Comparison of ENCODE assay signal across 16 mouse cellular contexts in the genomic region with DNA sequence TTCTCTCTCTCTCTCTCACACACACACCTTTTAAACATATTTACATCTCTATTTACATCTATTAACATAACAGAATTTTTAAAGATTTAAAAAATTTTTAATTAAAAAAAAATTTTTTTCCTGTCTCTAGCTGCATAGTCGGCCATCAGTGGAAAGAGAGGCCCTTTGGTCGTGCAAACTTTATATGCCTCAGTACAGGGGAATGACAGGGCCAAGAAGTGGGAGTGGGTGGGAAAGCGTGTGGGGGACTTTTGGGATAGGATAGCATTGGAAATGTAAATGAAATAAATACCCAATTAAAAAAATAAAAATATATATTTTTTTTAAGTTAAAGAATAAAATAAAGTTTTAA. TPM values are rescaled to one million over a fixed set of nuclear protein-coding genes. Genes with fewer than 3 reads are reported as not detected.
DNase-seq lines count a peak whose midpoint lies in the region; ATAC-seq and TF ChIP-seq lines count a peak whose summit lies in the region.
"Not testable (repeated sequence)": the region's sequence is repeated elsewhere in the genome, so short reads cannot be mapped to it uniquely, and the experiment has no call there.
"Had no signal": no experiment of that assay in that cellular context is flagged by ENCODE, and none has a peak within 500 bp of the region (broad histone marks: within the 10 kb centered on the region; RNA-seq: fewer than 3 reads in every experiment).

No protein-coding gene starts in this region.

- WGBS in embryonic facial prominence, embryonic 14.5 days = 32% methylated on average over 3 of the region's 3 CpGs
- 29% methylated on average over 3 of the region's 3 CpGs for WGBS in forebrain, postnatal 0 days
- WGBS in hindbrain, embryonic 11.5 days = 44% methylated on average over 3 of the region's 3 CpGs
- 30% methylated on average over 3 of the region's 3 CpGs for WGBS in lung, embryonic 15.5 days
- 46% methylated on average over 3 of the region's 3 CpGs for WGBS in midbrain, embryonic 16.5 days
- 33% methylated on average over 3 of the region's 3 CpGs for WGBS in stomach, embryonic 16.5 days

- not testable (repeated sequence) for H3K4me3 ChIP-seq in embryonic facial prominence, embryonic 14.5 days (ENCODE audit: low read depth, low read length); hindbrain, embryonic 11.5 days (ENCODE audit: low read depth, low read length); layer of hippocampus, adult 2 months; lung, embryonic 15.5 days; midbrain, embryonic 16.5 days (ENCODE audit: low read depth, low read length); stomach, embryonic 16.5 days (replicated peaks; ENCODE audit: low read length)
- H3K4me3 ChIP-seq in forebrain, postnatal 0 days (ENCODE audit: low read depth, low read length) = peak overlapping the region; percentile 20

- not testable (repeated sequence) for H3K9ac ChIP-seq in embryonic facial prominence, embryonic 14.5 days (ENCODE audit: low read depth, low read length); forebrain, postnatal 0 days; hindbrain, embryonic 11.5 days (ENCODE audit: low read depth, low read length); lung, embryonic 15.5 days; midbrain, embryonic 16.5 days (ENCODE audit: low read depth, low read length); stomach, embryonic 16.5 days (ENCODE audit: low read length)

- H3K4me2 ChIP-seq in embryonic facial prominence, embryonic 14.5 days (ENCODE audit: low read depth, low read length); hindbrain, embryonic 11.5 days (replicated peaks; ENCODE audit: low read depth, low read length); stomach, embryonic 16.5 days (ENCODE audit: low read depth, low read length): not testable (repeated sequence)
- peak overlapping the region; percentile 50 for H3K4me2 ChIP-seq in forebrain, postnatal 0 days (ENCODE audit: low read depth)
- peak overlapping the region; percentile 31 for H3K4me2 ChIP-seq in lung, embryonic 15.5 days
- peak overlapping the region; percentile 31; the same call in 1 of the 2 replicates for H3K4me2 ChIP-seq in midbrain, embryonic 16.5 days (ENCODE audit: low read length)

- peak; percentile 17; the same call in 1 of the 2 replicates for ATAC-seq in embryonic facial prominence, embryonic 14.5 days (ENCODE audit: low read depth)
- not testable (repeated sequence) for ATAC-seq in forebrain, postnatal 0 days; lung, embryonic 15.5 days (ENCODE audit: borderline replicate concordance, extremely low read depth, low FRiP score, low TSS enrichment); stomach, embryonic 16.5 days (ENCODE audit: insufficient read depth, low FRiP score)
- peak; percentile 62 for ATAC-seq in hindbrain, embryonic 11.5 days (ENCODE audit: low FRiP score)
- ATAC-seq in midbrain, embryonic 16.5 days = peak; percentile 43

- H3K4me1 ChIP-seq in embryonic facial prominence, embryonic 14.5 days (ENCODE audit: control insufficient read depth, insufficient read depth, low read length); forebrain, postnatal 0 days (ENCODE audit: insufficient read depth); hindbrain, embryonic 11.5 days (replicated peaks; ENCODE audit: control insufficient read depth, insufficient read depth, low read length); lung, embryonic 15.5 days; midbrain, embryonic 16.5 days (ENCODE audit: control insufficient read depth, insufficient read depth, low read length): not testable (repeated sequence)
- H3K4me1 ChIP-seq in stomach, embryonic 16.5 days (ENCODE audit: control insufficient read depth, insufficient read depth, low read length) = peaks cover 11% of the 10 kb centered on the region

- not testable (repeated sequence) for H3K9me3 ChIP-seq in embryonic facial prominence, embryonic 14.5 days (ENCODE audit: control insufficient read depth, low read length); forebrain, postnatal 0 days (ENCODE audit: low read length); hindbrain, embryonic 11.5 days (ENCODE audit: control insufficient read depth, low read length); lung, embryonic 15.5 days; midbrain, embryonic 16.5 days (replicated peaks; ENCODE audit: control insufficient read depth, low read length, poor library complexity, severe bottlenecking); stomach, embryonic 16.5 days (replicated peaks; ENCODE audit: control insufficient read depth, low read length)

- H3K27me3 ChIP-seq in embryonic facial prominence, embryonic 14.5 days (replicated peaks; ENCODE audit: control insufficient read depth, insufficient read depth, low read length); forebrain, postnatal 0 days (ENCODE audit: insufficient read depth, low read length); hindbrain, embryonic 11.5 days (ENCODE audit: control insufficient read depth, insufficient read depth, low read length); lung, embryonic 15.5 days; midbrain, embryonic 16.5 days (ENCODE audit: control insufficient read depth, insufficient read depth, low read depth, low read length); stomach, embryonic 16.5 days (ENCODE audit: control insufficient read depth, insufficient read depth, low read length): not testable (repeated sequence)

- not testable (repeated sequence) for H3K27ac ChIP-seq in embryonic facial prominence, embryonic 14.5 days (replicated peaks; ENCODE audit: low read depth, low read length); hindbrain, embryonic 11.5 days (ENCODE audit: low read depth, low read length)
- peak overlapping the region; percentile 99; the same call in 1 of the 2 replicates for H3K27ac ChIP-seq in forebrain, postnatal 0 days (ENCODE audit: low read depth, low read length)
- peak overlapping the region; percentile 55; the same call in 1 of the 2 replicates for H3K27ac ChIP-seq in layer of hippocampus, adult 2 months
- H3K27ac ChIP-seq in lung, embryonic 15.5 days = peak overlapping the region; percentile 37; the same call in 1 of the 2 replicates
- peak overlapping the region; percentile 13; the same call in 1 of the 2 replicates for H3K27ac ChIP-seq in midbrain, embryonic 16.5 days (ENCODE audit: low read length)
- peak overlapping the region; percentile 38; the same call in 1 of the 2 replicates for H3K27ac ChIP-seq in stomach, embryonic 16.5 days (ENCODE audit: low read length)

- not testable (repeated sequence) for DNase-seq in embryonic facial prominence, embryonic 14.5 days (ENCODE audit: low spot score); forebrain, postnatal 0 days; hindbrain, embryonic 11.5 days (ENCODE audit: low spot score); layer of hippocampus, adult 2 months (ENCODE audit: low spot score in 2 of 2)
- DNase-seq in induced T-regulatory cell, adult 2 months (ENCODE audit: low read depth) = peak; percentile 32

- TF ChIP-seq CTCF in forebrain, postnatal 0 days (IDR thresholded peaks at IDR 0.05; ENCODE audit: low read depth); layer of hippocampus, adult 2 months (conservative IDR thresholded peaks at IDR 0.05): not testable (repeated sequence)

- H3K36me3 ChIP-seq in embryonic facial prominence, embryonic 14.5 days (ENCODE audit: control insufficient read depth, insufficient read depth, low read length); forebrain, postnatal 0 days (ENCODE audit: insufficient read depth); hindbrain, embryonic 11.5 days (ENCODE audit: control insufficient read depth, insufficient read depth, low read length); lung, embryonic 15.5 days; midbrain, embryonic 16.5 days (ENCODE audit: control insufficient read depth, insufficient read depth, low read length); stomach, embryonic 16.5 days (ENCODE audit: control insufficient read depth, insufficient read depth, low read length): not testable (repeated sequence)

RNA-seq across cellular contexts. Expression of a gene that starts 7.7 kb away (rescaled TPM):
- 67.1 and 70.7 TPM in 2 replicates for polyA plus RNA-seq in embryonic facial prominence, embryonic 14.5 days (2014; fragmentation: Nextera tagmentation; extraction: Ambion mirVana)
- total RNA-seq in forebrain, postnatal 0 days (2014; rRNA removed) = 12.6 and 14.8 TPM in 2 replicates
- 28.8 and 31.0 TPM in 2 replicates for polyA plus RNA-seq in forebrain, postnatal 0 days (2015; fragmentation: Nextera tagmentation; extraction: Ambion mirVana)
- 44.0 and 46.4 TPM in 2 replicates for polyA plus RNA-seq in hindbrain, embryonic 11.5 days (2014; fragmentation: Nextera tagmentation; extraction: Ambion mirVana)
- 10 to 100 TPM; 48.4 to 50.1 TPM for total RNA-seq in layer of hippocampus, adult 2 months (2021)
- 71.6 and 77.3 TPM in 2 replicates for polyA plus RNA-seq in lung, embryonic 15.5 days (2015; fragmentation: Nextera tagmentation; extraction: Ambion mirVana)
- 14.3 and 18.5 TPM in 2 replicates for polyA plus RNA-seq in midbrain, embryonic 16.5 days (2015; fragmentation: Nextera tagmentation; extraction: Ambion mirVana)
- polyA plus RNA-seq in stomach, embryonic 16.5 days (2015; fragmentation: Nextera tagmentation; extraction: Ambion mirVana) = 784 and 968 TPM in 2 replicates

RNA-seq across cellular contexts. Expression of a gene that starts 55.6 kb away (rescaled TPM):
- 1.00 and 2.6 TPM in 2 replicates for polyA plus RNA-seq in embryonic facial prominence, embryonic 14.5 days (2014; fragmentation: Nextera tagmentation; extraction: Ambion mirVana)
- total RNA-seq in forebrain, postnatal 0 days (2014; rRNA removed) = not detected in 2 replicates
- not detected in 2 replicates for polyA plus RNA-seq in forebrain, postnatal 0 days (2015; fragmentation: Nextera tagmentation; extraction: Ambion mirVana)
- not detected in 2 replicates for polyA plus RNA-seq in hindbrain, embryonic 11.5 days (2014; fragmentation: Nextera tagmentation; extraction: Ambion mirVana)
- not detected for total RNA-seq in layer of hippocampus, adult 2 months (2021)
- 0.30 TPM in 1 of 2 replicates, not detected in the other for polyA plus RNA-seq in lung, embryonic 15.5 days (2015; fragmentation: Nextera tagmentation; extraction: Ambion mirVana)
- not detected in 2 replicates for polyA plus RNA-seq in midbrain, embryonic 16.5 days (2015; fragmentation: Nextera tagmentation; extraction: Ambion mirVana)
- polyA plus RNA-seq in stomach, embryonic 16.5 days (2015; fragmentation: Nextera tagmentation; extraction: Ambion mirVana) = 109 and 152 TPM in 2 replicates
- total RNA-seq: gastrocnemius, adult 18-20 months; left cerebral cortex, adult 18-20 months; left cerebral cortex, postnatal 36 days had no signal
- polyA plus RNA-seq: adrenal gland, adult 2 months; cerebellum, adult 2 months; gonadal fat pad, adult 2 months; heart, embryonic 11.5 days; liver, embryonic 12.5 days had no signal

Comparison
In these comparisons a context has a peak if more than half of its experiments do, and no peak if none do; other contexts are left out.
1. RNA of a gene that starts 7.7 kb away (polyA plus RNA-seq): 784 to 968 TPM in stomach, embryonic 16.5 days; 71.6 to 77.3 TPM in lung, embryonic 15.5 days, 67.1 to 70.7 TPM in embryonic facial prominence, embryonic 14.5 days, 44.0 to 46.4 TPM in hindbrain, embryonic 11.5 days, 28.8 to 31.0 TPM in forebrain, postnatal 0 days and 14.3 to 18.5 TPM in midbrain, embryonic 16.5 days; every median in the first group is over 10 times any median in the second.
2. RNA of a gene that starts 55.6 kb away (polyA plus RNA-seq): 109 to 152 TPM in stomach, embryonic 16.5 days; 1.00 to 2.6 TPM in embryonic facial prominence, embryonic 14.5 days, 0.30 TPM in lung, embryonic 15.5 days, not detected in forebrain, postnatal 0 days, not detected in hindbrain, embryonic 11.5 days and not detected in midbrain, embryonic 16.5 days; every median in the first group is over 10 times any median in the second.